Mouse (Mus musculus): Measurements from ENCODE around the gene Gm2174. TPM values are rescaled to one million over a fixed set of nuclear protein-coding genes. Genes with fewer than 3 reads are reported as not detected.
A peak's percentile ranks its signal among the peaks of the same experiment; 100 is the strongest.

Gm2174 gene
- polyA plus RNA-seq, 1 experiment from 2014 or later = 1.3 TPM

GRCm38 (mm10) chrX:56455372-56456246 lies 7.8 kb downstream of the Gm2174 start:
- H3K36me3 ChIP-seq = no peaks in the 10 kb centered on the region
- peak overlapping the region; percentile 58 for H3K4me3 ChIP-seq (replicated peaks)
- peak overlapping the region; percentile 96 for H3K27ac ChIP-seq
- H3K27me3 ChIP-seq = no peaks in the 10 kb centered on the region
- WGBS = 15% methylated on average over 64 of the region's 65 CpGs
- H3K4me1 ChIP-seq (replicated peaks) = no peaks in the 10 kb centered on the region
- H3K4me2 ChIP-seq = peak overlapping the region; percentile 58
- no peaks in the 10 kb centered on the region for H3K9me3 ChIP-seq
- peak; percentile 97 for ATAC-seq (ENCODE audit: insufficient number of reproducible peaks, insufficient read depth, low FRiP score, low TSS enrichment, low read depth)
- peak overlapping the region; percentile 77 for H3K9ac ChIP-seq (replicated peaks)

DNA sequence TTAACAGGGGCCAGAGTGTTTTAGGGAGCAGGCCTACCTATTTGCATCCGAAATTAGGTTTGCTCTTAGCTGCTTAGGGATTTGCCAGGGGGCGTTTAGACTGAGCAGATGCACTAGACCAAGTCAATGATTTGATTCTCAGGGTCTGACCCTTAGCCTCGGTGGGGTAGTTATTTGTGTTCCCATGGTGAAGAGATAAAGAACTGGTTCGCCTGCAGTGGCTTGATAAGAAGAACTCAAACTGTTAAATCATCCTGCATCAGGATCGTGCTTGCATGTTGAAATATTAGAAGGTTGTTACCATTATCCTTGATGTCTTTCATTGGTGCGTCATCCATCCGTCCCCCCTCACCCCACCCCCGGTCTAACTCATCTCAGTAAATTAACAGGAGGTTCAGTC lies 8.6 kb downstream of the Gm2174 start:
- peak overlapping the region; percentile 45 for H3K9ac ChIP-seq (replicated peaks)
- WGBS = 9% methylated on average over 8 of the region's 8 CpGs

GRCm38 (mm10) chrX:56462020-56462933 lies 14.5 kb downstream of the Gm2174 start:
- Histone ChIP-seq H3K27me3 (no peaks in the 10 kb centered on the region), H3K36me3 (no peaks in the 10 kb centered on the region), H3K9ac (replicated peaks) (no peak overlapping the region), H3K9me3 (no peaks in the 10 kb centered on the region), H3K4me2 (no peak overlapping the region), H3K4me1 (replicated peaks) (0 out of 2 replicates have a peak, but pooled peaks cover 4% of the 10 kb centered on the region), H3K27ac (0 out of 2 replicates have a peak overlapping the region, but pooled peaks have one; percentile 12), H3K4me3 (replicated peaks) (no peak overlapping the region)
- 52% methylated on average over 14 of the region's 14 CpGs for WGBS
- ATAC-seq (ENCODE audit: insufficient number of reproducible peaks, insufficient read depth, low FRiP score, low TSS enrichment, low read depth) = no peak

More for the DNA sequence above, 8.6 kb downstream of the Gm2174 start:
- peak overlapping the region; percentile 58 for H3K4me2 ChIP-seq
- no peaks in the 10 kb centered on the region for H3K27me3 ChIP-seq
- H3K27ac ChIP-seq = peak overlapping the region; percentile 96
- ATAC-seq (ENCODE audit: insufficient number of reproducible peaks, insufficient read depth, low FRiP score, low TSS enrichment, low read depth) = no peak; the same call in 1 of the 2 replicates
- no peaks in the 10 kb centered on the region for H3K9me3 ChIP-seq
- H3K4me3 ChIP-seq (replicated peaks) = peak overlapping the region; percentile 58
- 0 out of 2 replicates have a peak, but pooled peaks cover 2% of the 10 kb centered on the region for H3K4me1 ChIP-seq (replicated peaks)
- H3K36me3 ChIP-seq = no peaks in the 10 kb centered on the region

DNA sequence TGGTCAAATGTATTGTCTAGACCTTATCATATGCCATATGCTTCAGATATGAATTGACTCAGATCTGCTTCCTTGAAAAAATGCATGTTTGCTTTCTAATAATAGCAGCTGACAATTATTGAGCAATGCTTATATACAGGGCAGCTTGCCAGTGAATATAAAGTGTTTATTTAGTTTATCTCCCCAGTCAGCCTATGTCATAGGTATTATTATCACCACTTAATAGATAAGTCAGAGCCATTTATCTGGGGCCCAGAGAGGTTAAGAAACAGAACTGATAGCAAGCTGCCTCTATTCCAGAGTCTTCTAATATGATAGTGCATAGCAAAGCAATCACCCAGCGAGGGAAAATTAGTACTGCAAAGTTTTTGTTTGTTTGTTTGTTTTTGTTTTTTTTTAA lies 17.1 kb downstream of the Gm2174 start:
- H3K27me3 ChIP-seq = no peaks in the 10 kb centered on the region
- H3K4me1 ChIP-seq (replicated peaks) = peaks cover 8% of the 10 kb centered on the region; the same call in 1 of the 2 replicates
- 83% methylated on average over 1 of the region's 1 CpGs for WGBS
- no peaks in the 10 kb centered on the region for H3K9me3 ChIP-seq
- no peak overlapping the region for H3K4me3 ChIP-seq (replicated peaks)
- H3K36me3 ChIP-seq = no peaks in the 10 kb centered on the region
- no peak for ATAC-seq (ENCODE audit: insufficient number of reproducible peaks, insufficient read depth, low FRiP score, low TSS enrichment, low read depth)
- H3K27ac ChIP-seq = no peak overlapping the region
- H3K9ac ChIP-seq (replicated peaks) = no peak overlapping the region
- no peak overlapping the region for H3K4me2 ChIP-seq

DNA sequence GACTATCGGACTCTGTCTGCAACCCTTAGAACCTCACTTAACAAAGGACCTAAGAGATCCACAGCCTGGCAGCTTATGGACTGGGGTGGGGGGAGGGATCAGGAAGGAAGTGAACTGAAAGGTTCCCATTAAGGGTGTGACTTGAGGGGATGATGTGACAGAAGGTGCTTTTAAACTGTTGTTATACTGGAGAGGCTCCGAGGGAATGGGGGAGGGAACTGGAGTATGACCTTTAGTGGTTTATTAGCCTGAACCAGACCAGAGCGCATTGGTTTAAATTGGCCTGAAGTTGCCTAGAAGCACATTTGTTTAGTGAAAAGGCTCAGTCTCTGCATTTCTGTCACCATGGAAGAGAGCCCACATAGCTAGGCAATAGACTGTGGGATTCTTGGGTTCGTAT lies 19.9 kb downstream of the Gm2174 start:
- ATAC-seq (ENCODE audit: insufficient number of reproducible peaks, insufficient read depth, low FRiP score, low TSS enrichment, low read depth) = peak; percentile 15; the same call in 1 of the 2 replicates
- 0 out of 2 replicates have a peak overlapping the region, but pooled peaks have one; percentile 35 for H3K27ac ChIP-seq

GRCm38 (mm10) chrX:56468422-56468821 lies 20.7 kb downstream of the Gm2174 start:
- Histone ChIP-seq H3K9ac (replicated peaks) (no peak overlapping the region), H3K4me1 (replicated peaks) (peaks cover 4% of the 10 kb centered on the region; the same call in 1 of the 2 replicates), H3K27ac (peak overlapping the region; percentile 64), H3K4me2 (no peak overlapping the region), H3K4me3 (replicated peaks) (no peak overlapping the region), H3K36me3 (no peaks in the 10 kb centered on the region), H3K9me3 (no peaks in the 10 kb centered on the region), H3K27me3 (no peaks in the 10 kb centered on the region)
- 20% methylated on average over 6 of the region's 6 CpGs for WGBS
- no peak for ATAC-seq (ENCODE audit: insufficient number of reproducible peaks, insufficient read depth, low FRiP score, low TSS enrichment, low read depth)

More for the DNA sequence above, 19.9 kb downstream of the Gm2174 start:
- no peak overlapping the region for H3K4me3 ChIP-seq (replicated peaks)
- peaks cover 4% of the 10 kb centered on the region; the same call in 1 of the 2 replicates for H3K4me1 ChIP-seq (replicated peaks)
- WGBS = 35% methylated on average over 4 of the region's 4 CpGs
- H3K9me3 ChIP-seq = no peaks in the 10 kb centered on the region
- no peak overlapping the region for H3K9ac ChIP-seq (replicated peaks)
- no peak overlapping the region for H3K4me2 ChIP-seq
- no peaks in the 10 kb centered on the region for H3K36me3 ChIP-seq
- no peaks in the 10 kb centered on the region for H3K27me3 ChIP-seq

DNA sequence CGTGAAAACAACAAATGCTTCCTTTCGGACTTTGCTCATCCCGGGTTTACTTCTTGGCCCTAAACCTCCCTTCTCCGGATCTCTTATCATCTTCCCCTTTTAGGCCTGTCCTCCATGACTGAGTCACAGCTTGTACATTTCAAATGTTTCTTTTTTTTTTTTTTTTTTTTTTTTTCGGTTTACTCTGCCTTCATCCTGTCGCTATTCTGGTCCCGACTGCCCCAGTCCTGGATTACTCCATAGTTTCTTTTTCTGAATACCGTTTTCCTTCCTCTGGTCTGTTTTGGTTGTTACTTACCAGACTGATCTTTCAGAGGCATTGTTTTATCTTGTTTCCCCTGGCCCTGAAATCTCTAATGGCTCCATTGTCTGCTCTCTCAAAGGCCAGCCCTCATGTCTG lies 26.3 kb downstream of the Gm2174 start:
- H3K9me3 ChIP-seq = no peaks in the 10 kb centered on the region
- H3K4me2 ChIP-seq = no peak overlapping the region
- ATAC-seq (ENCODE audit: insufficient number of reproducible peaks, insufficient read depth, low FRiP score, low TSS enrichment, low read depth) = no peak
- no peak overlapping the region for H3K27ac ChIP-seq
- H3K4me3 ChIP-seq (replicated peaks) = no peak overlapping the region
- H3K4me1 ChIP-seq (replicated peaks) = no peaks in the 10 kb centered on the region
- H3K27me3 ChIP-seq = no peaks in the 10 kb centered on the region
- H3K9ac ChIP-seq (replicated peaks) = no peak overlapping the region
- 81% methylated on average over 8 of the region's 8 CpGs for WGBS
- H3K36me3 ChIP-seq = no peaks in the 10 kb centered on the region

- no peak overlapping the region for H3K4me2 ChIP-seq
- no peak overlapping the region for H3K4me3 ChIP-seq (replicated peaks)
- no peaks in the 10 kb centered on the region; the same call in 1 of the 2 replicates for H3K36me3 ChIP-seq
- no peak overlapping the region for H3K9ac ChIP-seq (replicated peaks)
- no peaks in the 10 kb centered on the region for H3K9me3 ChIP-seq
- H3K4me1 ChIP-seq (replicated peaks) = no peaks in the 10 kb centered on the region
- H3K27me3 ChIP-seq = no peaks in the 10 kb centered on the region
- H3K27ac ChIP-seq = no peak overlapping the region
- no peak for ATAC-seq (ENCODE audit: insufficient number of reproducible peaks, insufficient read depth, low FRiP score, low TSS enrichment, low read depth)
- 77% methylated on average over 3 of the region's 3 CpGs for WGBS
Measured at GRCm38 (mm10) chrX:56477553-56477952, 29.8 kb downstream of the Gm2174 start.

DNA sequence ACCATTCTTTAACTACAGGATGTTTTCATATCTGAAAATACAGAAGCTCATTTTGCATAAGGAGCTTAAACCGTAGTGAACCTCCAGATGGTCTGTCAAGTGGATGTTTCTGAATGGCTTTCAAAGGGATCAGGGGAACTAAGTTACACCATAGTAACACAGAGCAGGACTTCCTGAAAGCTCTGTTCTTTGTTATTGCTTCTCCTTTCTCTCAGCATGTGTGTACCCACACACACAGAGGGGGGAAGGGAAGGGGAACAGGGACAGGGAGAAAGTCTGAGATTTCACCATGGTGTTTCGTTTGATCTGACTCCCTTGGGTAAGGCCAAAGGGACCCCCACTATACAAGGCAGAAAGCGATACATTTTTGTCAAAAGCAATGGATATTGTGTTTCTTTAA lies 34.1 kb downstream of the Gm2174 start:
- Histone ChIP-seq H3K4me1 (replicated peaks) (no peaks in the 10 kb centered on the region), H3K4me2 (no peak overlapping the region), H3K4me3 (replicated peaks) (no peak overlapping the region), H3K36me3 (peaks cover 5% of the 10 kb centered on the region; the same call in 1 of the 2 replicates), H3K27ac (no peak overlapping the region), H3K27me3 (no peaks in the 10 kb centered on the region), H3K9ac (replicated peaks) (no peak overlapping the region), H3K9me3 (no peaks in the 10 kb centered on the region)
- WGBS = 67% methylated on average over 3 of the region's 3 CpGs
- ATAC-seq (ENCODE audit: insufficient number of reproducible peaks, insufficient read depth, low FRiP score, low TSS enrichment, low read depth) = no peak

- no peak overlapping the region for H3K4me3 ChIP-seq (replicated peaks)
- H3K9ac ChIP-seq (replicated peaks) = no peak overlapping the region
- no peak overlapping the region for H3K27ac ChIP-seq
- H3K4me2 ChIP-seq = no peak overlapping the region
- 0 out of 2 replicates have a peak, but pooled peaks cover 4% of the 10 kb centered on the region for H3K36me3 ChIP-seq
- WGBS = 15% methylated on average over 1 of the region's 1 CpGs
- H3K27me3 ChIP-seq = no peaks in the 10 kb centered on the region
- H3K4me1 ChIP-seq (replicated peaks) = no peaks in the 10 kb centered on the region
- ATAC-seq (ENCODE audit: insufficient number of reproducible peaks, insufficient read depth, low FRiP score, low TSS enrichment, low read depth) = no peak
- no peaks in the 10 kb centered on the region for H3K9me3 ChIP-seq
Measured at GRCm38 (mm10) chrX:56489758-56490157, 42.0 kb downstream of the Gm2174 start.

DNA sequence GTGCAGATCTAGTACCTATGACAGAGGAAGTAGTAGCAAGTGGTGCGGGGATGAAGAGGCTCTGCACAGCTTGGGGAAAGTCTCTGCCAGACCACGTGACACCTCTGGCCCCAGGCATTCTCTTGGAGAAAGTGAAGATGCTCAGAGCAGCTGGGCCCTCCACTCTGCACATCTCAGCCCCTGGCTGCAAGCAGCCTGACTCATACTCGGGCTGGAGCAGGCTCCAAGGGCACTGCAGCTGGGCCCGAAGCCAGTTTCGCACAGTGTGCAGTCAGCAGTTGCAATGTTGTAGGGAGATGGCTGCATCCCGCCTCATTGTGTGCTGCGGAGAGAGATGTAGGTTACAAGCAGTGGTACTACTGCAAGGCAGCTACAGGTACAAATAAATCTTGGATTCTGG lies 49.5 kb downstream of the Gm2174 start:
- ATAC-seq (ENCODE audit: insufficient number of reproducible peaks, insufficient read depth, low FRiP score, low TSS enrichment, low read depth) = no peak
- 85% methylated on average over 7 of the region's 7 CpGs for WGBS
- no peak overlapping the region for H3K27ac ChIP-seq

More for the DNA sequence above, 49.5 kb downstream of the Gm2174 start:
- peaks cover 9% of the 10 kb centered on the region; the same call in 1 of the 2 replicates for H3K36me3 ChIP-seq
- no peaks in the 10 kb centered on the region for H3K27me3 ChIP-seq
- H3K4me3 ChIP-seq (replicated peaks) = no peak overlapping the region
- H3K4me2 ChIP-seq = no peak overlapping the region
- H3K9ac ChIP-seq (replicated peaks) = no peak overlapping the region
- no peaks in the 10 kb centered on the region for H3K4me1 ChIP-seq (replicated peaks)
- no peaks in the 10 kb centered on the region for H3K9me3 ChIP-seq
